ENCODE assay signal across 19 mouse cellular contexts in the genomic region with DNA sequence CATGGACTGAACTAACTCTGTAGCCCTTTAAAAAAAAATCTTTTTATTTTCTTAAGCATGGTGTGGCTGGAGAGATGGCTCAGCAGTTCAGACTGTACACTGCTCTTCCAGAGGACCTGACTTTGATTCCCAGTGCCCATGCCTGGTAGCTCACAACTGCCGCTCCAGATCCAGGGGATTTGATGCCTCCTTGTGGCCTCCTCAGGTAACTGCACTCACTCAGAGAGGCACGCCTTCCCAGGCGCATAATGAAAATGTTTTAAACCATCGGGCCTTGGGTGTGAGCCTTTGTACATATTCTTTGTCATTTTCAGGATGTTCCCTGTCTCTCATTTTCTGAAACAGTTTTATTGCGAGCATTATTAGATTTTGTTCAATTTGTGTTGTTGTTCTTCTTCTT.
DNase-seq lines count a peak whose midpoint lies in the region; ATAC-seq and TF ChIP-seq lines count a peak whose summit lies in the region.
"Had no signal": no experiment of that assay in that cellular context is flagged by ENCODE, and none has a peak within 500 bp of the region (broad histone marks: within the 10 kb centered on the region; RNA-seq: fewer than 3 reads in every experiment).

No protein-coding gene starts in this region.

- DNase-seq in heart, adult 2 months = no peak
- no peak for DNase-seq in heart, embryonic 10.5 days (ENCODE audit: low spot score)
- no peak for DNase-seq in liver, postnatal 0 days
- DNase-seq in liver, embryonic 11.5 days (ENCODE audit: low spot score) = no peak
- no peak for DNase-seq in brain, embryonic 14.5 days (ENCODE audit: low read depth)
- no peak for DNase-seq in left cerebral cortex, postnatal 14 days (ENCODE audit: low spot score in 2 of 2)
- no peak for DNase-seq in frontal cortex, postnatal 36 days (ENCODE audit: low spot score in 2 of 2)
- DNase-seq: B cell, adult 2 months; cerebellum, adult 11 months; cerebellum, postnatal 25 days; kidney, postnatal 36 days; lung, postnatal 10 days had no signal

- no peaks in the 10 kb centered on the region for H3K36me3 ChIP-seq in heart, adult 2 months (ENCODE audit: control insufficient read depth, insufficient read depth, low read length)
- H3K36me3 ChIP-seq in heart, embryonic 10.5 days = no peaks in the 10 kb centered on the region
- no peaks in the 10 kb centered on the region for H3K36me3 ChIP-seq in liver, postnatal 0 days (replicated peaks; ENCODE audit: insufficient read depth, low read length)
- no peaks in the 10 kb centered on the region for H3K36me3 ChIP-seq in liver, embryonic 11.5 days (ENCODE audit: control insufficient read depth, insufficient read depth, low read length)
- H3K36me3 ChIP-seq in ES-Bruce4 (ENCODE audit: control insufficient read depth, insufficient read depth, low read length, poor library complexity, severe bottlenecking) = no peaks in the 10 kb centered on the region
- H3K36me3 ChIP-seq: heart, embryonic 15.5 days; hindbrain, embryonic 10.5 days; intestine, embryonic 15.5 days; limb, embryonic 13.5 days; midbrain, embryonic 10.5 days; neural tube, embryonic 15.5 days had no signal

- H3K9ac ChIP-seq in heart, adult 2 months (ENCODE audit: low read depth, low read length) = no peak overlapping the region
- no peak overlapping the region for H3K9ac ChIP-seq in liver, postnatal 0 days (replicated peaks)
- no peak overlapping the region for H3K9ac ChIP-seq in liver, embryonic 11.5 days (ENCODE audit: low read depth, low read length)
- no peak overlapping the region for H3K9ac ChIP-seq in ES-Bruce4 (ENCODE audit: low read depth, poor library complexity, severe bottlenecking)
- H3K9ac ChIP-seq: heart, embryonic 15.5 days; intestine, embryonic 15.5 days; limb, embryonic 13.5 days; neural tube, embryonic 15.5 days had no signal

- H3K4me3 ChIP-seq in heart, adult 2 months = no peak overlapping the region
- no peak overlapping the region for H3K4me3 ChIP-seq in heart, embryonic 10.5 days
- no peak overlapping the region for H3K4me3 ChIP-seq in liver, postnatal 0 days (ENCODE audit: low read depth, low read length)
- H3K4me3 ChIP-seq in liver, embryonic 11.5 days (ENCODE audit: low read depth, low read length) = no peak overlapping the region
- H3K4me3 ChIP-seq in ES-Bruce4 (ENCODE audit: low read depth, low read length) = no peak overlapping the region
- H3K4me3 ChIP-seq: heart, embryonic 15.5 days; hindbrain, embryonic 10.5 days; intestine, embryonic 15.5 days; limb, embryonic 13.5 days; midbrain, embryonic 10.5 days; neural tube, embryonic 15.5 days had no signal

- TF ChIP-seq CTCF in heart, adult 2 months (IDR thresholded peaks at IDR 0.05) = peak; percentile 33
- TF ChIP-seq CTCF in liver, postnatal 0 days (IDR thresholded peaks at IDR 0.05; ENCODE audit: low read depth) = peak; percentile 50
- peak; percentile 58 for TF ChIP-seq CTCF in ES-Bruce4 (IDR thresholded peaks at IDR 0.05; ENCODE audit: low read depth, low read length)
- TF ChIP-seq CTCF in brain, embryonic 14.5 days (IDR thresholded peaks at IDR 0.05; ENCODE audit: borderline replicate concordance, extremely low read depth, insufficient read depth, insufficient read length) = peak; percentile 24; the same call in 1 of the 2 replicates

- no peak for TF ChIP-seq EP300 in heart, adult 2 months (IDR thresholded peaks at IDR 0.05; ENCODE audit: insufficient read depth, low read depth, low read length)
- TF ChIP-seq EP300 in liver, postnatal 0 days (IDR thresholded peaks at IDR 0.05; ENCODE audit: low read depth) = no peak
- TF ChIP-seq EP300 in ES-Bruce4 (IDR thresholded peaks at IDR 0.05; ENCODE audit: insufficient read depth, low read depth, low read length) = no peak

- intact Hi-C loops in heart, adult 2 months (cut with DNase I) = no loop called here
- intact Hi-C loops in left cerebral cortex, postnatal 14 days (cut with DNase I) = no loop called here

- TF ChIP-seq POLR2A in heart, adult 2 months (IDR thresholded peaks at IDR 0.05; ENCODE audit: insufficient read depth, low read depth, low read length) = no peak
- TF ChIP-seq POLR2A in ES-Bruce4 (IDR thresholded peaks at IDR 0.05; ENCODE audit: insufficient read depth, low read length) = no peak
- no peak for TF ChIP-seq POLR2A in brain, embryonic 14.5 days (IDR thresholded peaks at IDR 0.05; ENCODE audit: borderline replicate concordance, extremely low read depth, insufficient read depth, insufficient read length, poor library complexity, severe bottlenecking)

- no peaks in the 10 kb centered on the region for H3K79me2 ChIP-seq in heart, adult 2 months (replicated peaks; ENCODE audit: control insufficient read depth, insufficient read depth, low read length)

- no peak for ATAC-seq in liver, postnatal 0 days
- no peak for ATAC-seq in liver, embryonic 11.5 days (replicated peaks; ENCODE audit: low FRiP score)
- ATAC-seq: intestine, embryonic 15.5 days had no signal

- 0 out of 2 replicates have a peak, but pooled peaks cover 1% of the 10 kb centered on the region for H3K27me3 ChIP-seq in heart, adult 2 months (ENCODE audit: control insufficient read depth, insufficient read depth, low read length)
- peaks cover under 1% of the 10 kb centered on the region; the same call in 1 of the 2 replicates for H3K27me3 ChIP-seq in heart, embryonic 10.5 days (ENCODE audit: insufficient read depth, poor library complexity, severe bottlenecking)
- no peaks in the 10 kb centered on the region for H3K27me3 ChIP-seq in liver, postnatal 0 days (ENCODE audit: insufficient read depth, low read length)
- no peaks in the 10 kb centered on the region for H3K27me3 ChIP-seq in liver, embryonic 11.5 days (replicated peaks; ENCODE audit: control insufficient read depth, insufficient read depth, low read length)
- H3K27me3 ChIP-seq in ES-Bruce4 (ENCODE audit: control insufficient read depth, insufficient read depth, low read length, poor library complexity, severe bottlenecking) = no peaks in the 10 kb centered on the region; the same call in 1 of the 2 replicates
- H3K27me3 ChIP-seq: intestine, embryonic 15.5 days; neural tube, embryonic 15.5 days had no signal

- 97% methylated on average over 5 of the region's 5 CpGs for WGBS in heart, adult 2 months
- 94% methylated on average over 5 of the region's 5 CpGs for WGBS in heart, embryonic 10.5 days
- 90% methylated on average over 5 of the region's 5 CpGs for WGBS in liver, postnatal 0 days (ENCODE audit: insufficient replicate concordance)
- 88% methylated on average over 5 of the region's 5 CpGs for WGBS in liver, embryonic 11.5 days

- no peaks in the 10 kb centered on the region for H3K9me3 ChIP-seq in heart, embryonic 10.5 days
- no peaks in the 10 kb centered on the region for H3K9me3 ChIP-seq in liver, postnatal 0 days (ENCODE audit: low read length)
- H3K9me3 ChIP-seq in liver, embryonic 11.5 days (ENCODE audit: control insufficient read depth, low read length) = no peaks in the 10 kb centered on the region
- no peaks in the 10 kb centered on the region for H3K9me3 ChIP-seq in ES-Bruce4 (replicated peaks; ENCODE audit: control insufficient read depth, insufficient read depth, low read length, poor library complexity, severe bottlenecking)
- H3K9me3 ChIP-seq: heart, embryonic 15.5 days; intestine, embryonic 15.5 days; limb, embryonic 13.5 days; neural tube, embryonic 15.5 days had no signal

- H3K27ac ChIP-seq in heart, adult 2 months = no peak overlapping the region
- H3K27ac ChIP-seq in heart, embryonic 10.5 days = no peak overlapping the region
- H3K27ac ChIP-seq in liver, postnatal 0 days (ENCODE audit: low read depth) = no peak overlapping the region
- no peak overlapping the region for H3K27ac ChIP-seq in liver, embryonic 11.5 days (ENCODE audit: low read depth, low read length)
- no peak overlapping the region for H3K27ac ChIP-seq in ES-Bruce4 (ENCODE audit: insufficient read depth, low read length)
- H3K27ac ChIP-seq: heart, embryonic 15.5 days; hindbrain, embryonic 10.5 days; intestine, embryonic 15.5 days; limb, embryonic 13.5 days; midbrain, embryonic 10.5 days; neural tube, embryonic 15.5 days had no signal

- no peak overlapping the region for H3K4me2 ChIP-seq in liver, postnatal 0 days (ENCODE audit: low read depth, low read length)
- no peak overlapping the region for H3K4me2 ChIP-seq in liver, embryonic 11.5 days
- H3K4me2 ChIP-seq: heart, embryonic 15.5 days; intestine, embryonic 15.5 days; limb, embryonic 13.5 days; neural tube, embryonic 15.5 days had no signal

- no peaks in the 10 kb centered on the region for H3K4me1 ChIP-seq in heart, adult 2 months (ENCODE audit: control insufficient read depth, insufficient read depth, low read length)
- 0 out of 2 replicates have a peak, but pooled peaks cover 7% of the 10 kb centered on the region for H3K4me1 ChIP-seq in heart, embryonic 10.5 days
- H3K4me1 ChIP-seq in liver, postnatal 0 days (ENCODE audit: insufficient read depth) = no peaks in the 10 kb centered on the region
- no peaks in the 10 kb centered on the region for H3K4me1 ChIP-seq in liver, embryonic 11.5 days (replicated peaks; ENCODE audit: control insufficient read depth, insufficient read depth, low read length)
- no peaks in the 10 kb centered on the region for H3K4me1 ChIP-seq in ES-Bruce4 (ENCODE audit: control insufficient read depth, insufficient read depth, low read length)
- H3K4me1 ChIP-seq: heart, embryonic 15.5 days had no signal
